Mouse (Mus musculus) megakaryocyte, embryonic 14.5 days (primary cell): ENCODE results near the gene Kdm8.

Source experiments
- FLI1 ChIP-seq: IDR thresholded peaks from 2 replicates; pipeline ENCODE4 v1.6.1; 2012; ENCODE audit warnings: low read length, inconsistent platforms, mixed read lengths
- GATA1 ChIP-seq: IDR thresholded peaks from 3 replicates; pipeline ENCODE4 v1.6.1; 2012; ENCODE audit warnings: mixed read lengths, low read length, inconsistent platforms, borderline replicate concordance

DNA sequence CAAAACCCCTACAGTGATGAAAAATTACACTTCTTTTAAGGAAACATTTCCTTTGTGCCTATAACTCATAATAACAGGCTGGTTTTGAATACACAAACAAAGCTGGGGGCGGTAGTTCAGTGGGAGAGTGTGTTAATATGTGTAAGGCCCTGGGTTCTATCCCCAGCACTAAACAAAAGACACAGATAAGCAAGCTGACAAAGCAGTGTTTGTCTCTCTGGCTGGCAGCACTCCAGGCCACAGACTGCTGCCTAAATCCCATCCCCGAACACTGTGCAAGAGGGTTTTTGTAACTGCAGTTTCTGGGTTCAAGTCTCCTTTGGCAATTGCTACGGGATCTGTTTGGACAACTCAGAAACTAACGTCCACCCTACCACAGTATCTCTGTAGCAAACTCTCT lies 2.2 kb upstream of the Kdm8 start:
- TF ChIP-seq GATA1 (no peak), FLI1 (no peak)
